Mouse (Mus musculus): ENCODE data around the gene Casd1.
A peak's percentile ranks its signal among the peaks of the same experiment; 100 is the strongest.

DNA sequence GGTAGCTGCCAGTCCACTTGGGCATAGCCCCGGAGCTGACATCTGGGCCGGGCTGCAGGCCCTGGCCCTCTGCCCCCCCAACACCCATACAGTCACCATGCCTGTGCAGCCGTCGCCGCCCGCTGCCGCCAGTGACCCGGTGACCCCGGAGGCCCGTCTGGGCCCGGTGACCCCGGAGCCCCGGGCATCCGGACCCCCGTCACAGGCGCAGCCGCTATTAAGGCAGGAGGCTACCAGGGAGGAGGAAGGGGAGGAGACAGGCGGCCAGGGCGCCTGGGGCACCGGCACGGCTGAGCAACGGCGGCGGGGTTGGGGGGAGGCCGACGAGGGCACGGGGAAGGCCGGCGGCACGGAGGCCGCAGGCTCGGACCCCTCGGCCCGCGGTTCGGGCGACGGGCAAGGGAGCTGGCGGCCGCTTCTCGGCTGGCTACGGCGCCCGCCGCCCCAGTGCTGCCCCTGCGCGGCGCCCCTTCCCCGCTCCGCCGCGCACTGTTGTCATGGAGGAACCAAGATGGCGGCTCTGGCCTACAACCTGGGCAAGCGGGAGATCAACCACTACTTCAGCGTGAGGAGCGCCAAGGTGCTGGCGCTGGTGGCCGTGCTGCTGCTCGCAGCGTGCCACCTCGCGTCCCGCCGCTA lies at the start of gene Casd1:
- TF ChIP-seq CHD2 (IDR thresholded peaks at IDR 0.05; ENCODE audit: low read length) (no peak), POLR2A (IDR thresholded peaks at IDR 0.05; ENCODE audit: control insufficient read depth in 1 of 2, insufficient read depth in 1 of 2, low read depth in 1 of 2, low read length in 2 of 2, poor library complexity in 1 of 2) (peak; percentile 46 to 50; a peak in 2 of 4 replicates), CTCF (IDR thresholded peaks at IDR 0.05 in 2 of 3, conservative IDR thresholded peaks at IDR 0.05 in 1 of 3; ENCODE audit: control insufficient read depth in 1 of 3, insufficient read depth in 1 of 3, low read depth in 2 of 3, low read length in 3 of 3, poor library complexity in 1 of 3, severe bottlenecking in 1 of 3) (no peak), BHLHE40 (IDR thresholded peaks at IDR 0.05; ENCODE audit: borderline replicate concordance, low read depth, low read length) (no peak), TAL1 (IDR thresholded peaks at IDR 0.05; ENCODE audit: low read length) (no peak)

Measured in MEL (cell line).